ENCODE assay signal across 10 mouse cellular contexts in genomic region chr12:84069582-84069981, GRCm38 (mm10). TPM values are rescaled to one million over a fixed set of nuclear protein-coding genes. Genes with fewer than 3 reads are reported as not detected.
DNase-seq lines count a peak whose midpoint lies in the region; ATAC-seq and TF ChIP-seq lines count a peak whose summit lies in the region.
"Not testable (repeated sequence)": the region's sequence is repeated elsewhere in the genome, so short reads cannot be mapped to it uniquely, and the experiment has no call there.
"Had no signal": no experiment of that assay in that cellular context is flagged by ENCODE, and none has a peak within 500 bp of the region (broad histone marks: within the 10 kb centered on the region; RNA-seq: fewer than 3 reads in every experiment).

No protein-coding gene starts in this region.

- not testable (repeated sequence) for H3K9me3 ChIP-seq in hindbrain, embryonic 13.5 days; liver, embryonic 14.5 days (ENCODE audit: control insufficient read depth, low read length); neural tube, embryonic 11.5 days (ENCODE audit: control insufficient read depth, low read length)

- not testable (repeated sequence) for H3K27ac ChIP-seq in cortical plate, adult 2 months (ENCODE audit: insufficient read depth, low read length); hindbrain, embryonic 13.5 days; liver, embryonic 14.5 days; neural tube, embryonic 11.5 days (ENCODE audit: low read depth, low read length)

- TF ChIP-seq POLR2A in cortical plate, adult 2 months (IDR thresholded peaks at IDR 0.05; ENCODE audit: extremely low read depth, insufficient read depth, low read length) = not testable (repeated sequence)

- ATAC-seq in hindbrain, embryonic 13.5 days (ENCODE audit: low FRiP score); liver, embryonic 14.5 days (ENCODE audit: insufficient read depth); neural tube, embryonic 11.5 days (ENCODE audit: insufficient read depth, low FRiP score, low TSS enrichment): not testable (repeated sequence)

- DNase-seq in T-cell, adult 2 months (ENCODE audit: low spot score) = peak; percentile 26
- peak; percentile 34 for DNase-seq in gastrocnemius, postnatal 10 days
- peak; percentile 36 for DNase-seq in layer of hippocampus, adult 11-12 months (ENCODE audit: low spot score)
- DNase-seq in liver, embryonic 14.5 days (ENCODE audit: low read depth in 3 of 3, low spot score in 3 of 3) = not testable (repeated sequence)
- peak; percentile 17 for DNase-seq in neural tube, embryonic 11.5 days (ENCODE audit: low spot score)
- peak; percentile 56 for DNase-seq in testis, postnatal 10 days (ENCODE audit: low spot score)

- H3K4me2 ChIP-seq in hindbrain, embryonic 13.5 days = peak overlapping the region; percentile 60
- H3K4me2 ChIP-seq in liver, embryonic 14.5 days (ENCODE audit: low read depth) = peak overlapping the region; percentile 41
- H3K4me2 ChIP-seq in neural tube, embryonic 11.5 days (ENCODE audit: low read depth) = peak overlapping the region; percentile 52

- H3K4me1 ChIP-seq in cortical plate, adult 2 months (ENCODE audit: control insufficient read depth, insufficient read depth, low read length); hindbrain, embryonic 13.5 days (replicated peaks); liver, embryonic 14.5 days (replicated peaks; ENCODE audit: control insufficient read depth in 2 of 2, insufficient read depth in 2 of 2, low read length in 1 of 2); neural tube, embryonic 11.5 days (ENCODE audit: control insufficient read depth, insufficient read depth, low read length): not testable (repeated sequence)

- peaks cover 43% of the 10 kb centered on the region for H3K27me3 ChIP-seq in hindbrain, embryonic 13.5 days
- H3K27me3 ChIP-seq in liver, embryonic 14.5 days (ENCODE audit: control insufficient read depth, insufficient read depth, low read length) = peaks cover 14% of the 10 kb centered on the region
- peaks cover 22% of the 10 kb centered on the region for H3K27me3 ChIP-seq in neural tube, embryonic 11.5 days (ENCODE audit: control insufficient read depth, insufficient read depth, low read length)

- not testable (repeated sequence) for H3K36me3 ChIP-seq in hindbrain, embryonic 13.5 days; liver, embryonic 14.5 days (replicated peaks; ENCODE audit: control insufficient read depth, insufficient read depth, low read depth); neural tube, embryonic 11.5 days (ENCODE audit: control insufficient read depth, insufficient read depth, low read length)

- H3K4me3 ChIP-seq in cortical plate, adult 2 months (ENCODE audit: insufficient read depth, low read length) = peak overlapping the region; percentile 55
- peak overlapping the region; percentile 43 for H3K4me3 ChIP-seq in hindbrain, embryonic 13.5 days
- peak overlapping the region; percentile 1 to 28 for H3K4me3 ChIP-seq in liver, embryonic 14.5 days (ENCODE audit: insufficient read depth in 1 of 2, low read depth in 2 of 2, low read length in 2 of 2)
- peak overlapping the region; percentile 33 for H3K4me3 ChIP-seq in neural tube, embryonic 11.5 days (ENCODE audit: low read depth, low read length)

- TF ChIP-seq EP300 in liver, embryonic 14.5 days (IDR thresholded peaks at IDR 0.05; ENCODE audit: low read depth) = not testable (repeated sequence)

- TF ChIP-seq CTCF in cortical plate, adult 2 months (IDR thresholded peaks at IDR 0.05; ENCODE audit: extremely low read depth, insufficient read depth, low read length); liver, embryonic 14.5 days (IDR thresholded peaks at IDR 0.05; ENCODE audit: low read depth): not testable (repeated sequence)

- 1% methylated on average over 45 of the region's 52 CpGs for WGBS in hindbrain, embryonic 13.5 days
- 3% methylated on average over 42 of the region's 52 CpGs for WGBS in liver, embryonic 14.5 days (ENCODE audit: insufficient replicate concordance)
- WGBS in neural tube, embryonic 11.5 days = 2% methylated on average over 28 of the region's 52 CpGs

- H3K9ac ChIP-seq in hindbrain, embryonic 13.5 days = peak overlapping the region; percentile 63
- not testable (repeated sequence) for H3K9ac ChIP-seq in liver, embryonic 14.5 days (replicated peaks); neural tube, embryonic 11.5 days (ENCODE audit: low read length)

RNA-seq across cellular contexts. Expression of gene Acot5, which starts 0.5 kb away (rescaled TPM):
- polyA plus RNA-seq in cortical plate, adult 2 months (2012; rRNA removed) = 4.1 and 4.2 TPM in 2 replicates
- total RNA-seq in gastrocnemius, postnatal 10 days (2021) = under 1 TPM; 0.23 TPM
- not detected in 2 replicates for polyA plus RNA-seq in hindbrain, embryonic 13.5 days (2015; fragmentation: Nextera tagmentation; extraction: Ambion mirVana)
- polyA plus RNA-seq in liver, embryonic 14.5 days (2012; rRNA removed) = not detected in 2 replicates
- polyA plus RNA-seq in liver, embryonic 14.5 days (2014; fragmentation: Nextera tagmentation; extraction: Ambion mirVana) = not detected in 2 replicates
- not detected in 2 replicates for polyA plus RNA-seq in neural tube, embryonic 11.5 days (2014; fragmentation: Nextera tagmentation; extraction: Ambion mirVana)
- total RNA-seq: megakaryocyte, adult 5-6 weeks had no signal

RNA-seq across cellular contexts. Expression of gene Acot3, which starts 17.6 kb away (rescaled TPM):
- polyA plus RNA-seq in cortical plate, adult 2 months (2012; rRNA removed) = 1.3 and 1.9 TPM in 2 replicates
- not detected for total RNA-seq in gastrocnemius, postnatal 10 days (2021)
- 0.89 and 0.96 TPM in 2 replicates for polyA plus RNA-seq in hindbrain, embryonic 13.5 days (2015; fragmentation: Nextera tagmentation; extraction: Ambion mirVana)
- polyA plus RNA-seq in liver, embryonic 14.5 days (2012; rRNA removed) = 2.0 and 2.6 TPM in 2 replicates
- 3.7 and 4.4 TPM in 2 replicates for polyA plus RNA-seq in liver, embryonic 14.5 days (2014; fragmentation: Nextera tagmentation; extraction: Ambion mirVana)
- polyA plus RNA-seq in neural tube, embryonic 11.5 days (2014; fragmentation: Nextera tagmentation; extraction: Ambion mirVana) = 0.12 and 0.20 TPM in 2 replicates
- total RNA-seq: gastrocnemius, adult 8-10 months; megakaryocyte, adult 5-6 weeks had no signal

RNA-seq across cellular contexts. Expression of gene Gm49366, which starts 30.8 kb away (rescaled TPM):
- not detected in 2 replicates for polyA plus RNA-seq in cortical plate, adult 2 months (2012; rRNA removed)
- total RNA-seq in gastrocnemius, postnatal 10 days (2021) = not detected
- polyA plus RNA-seq in hindbrain, embryonic 13.5 days (2015; fragmentation: Nextera tagmentation; extraction: Ambion mirVana) = not detected in 2 replicates
- not detected in 2 replicates for polyA plus RNA-seq in liver, embryonic 14.5 days (2012; rRNA removed)
- polyA plus RNA-seq in liver, embryonic 14.5 days (2014; fragmentation: Nextera tagmentation; extraction: Ambion mirVana) = not detected in 2 replicates
- polyA plus RNA-seq in neural tube, embryonic 11.5 days (2014; fragmentation: Nextera tagmentation; extraction: Ambion mirVana) = not detected in 2 replicates
- total RNA-seq: gastrocnemius, adult 8-10 months; megakaryocyte, adult 5-6 weeks had no signal

RNA-seq across cellular contexts. Expression of gene Acot6, which starts 30.9 kb away (rescaled TPM):
- polyA plus RNA-seq in cortical plate, adult 2 months (2012; rRNA removed) = 5.0 TPM in 2 replicates
- total RNA-seq in gastrocnemius, postnatal 10 days (2021) = 1 to 10 TPM; 3.1 to 3.3 TPM
- polyA plus RNA-seq in hindbrain, embryonic 13.5 days (2015; fragmentation: Nextera tagmentation; extraction: Ambion mirVana) = 0.88 and 0.97 TPM in 2 replicates
- polyA plus RNA-seq in liver, embryonic 14.5 days (2012; rRNA removed) = 0.87 and 1.0 TPM in 2 replicates
- 0.48 and 0.77 TPM in 2 replicates for polyA plus RNA-seq in liver, embryonic 14.5 days (2014; fragmentation: Nextera tagmentation; extraction: Ambion mirVana)
- 0.82 and 1.3 TPM in 2 replicates for polyA plus RNA-seq in neural tube, embryonic 11.5 days (2014; fragmentation: Nextera tagmentation; extraction: Ambion mirVana)

RNA-seq across cellular contexts. Expression of gene Acot4, which starts 31.4 kb away (rescaled TPM):
- polyA plus RNA-seq in cortical plate, adult 2 months (2012; rRNA removed) = 1.5 and 1.9 TPM in 2 replicates
- total RNA-seq in gastrocnemius, postnatal 10 days (2021) = under 1 TPM; 0.19 to 0.36 TPM
- polyA plus RNA-seq in hindbrain, embryonic 13.5 days (2015; fragmentation: Nextera tagmentation; extraction: Ambion mirVana) = 0.09 and 0.13 TPM in 2 replicates
- polyA plus RNA-seq in liver, embryonic 14.5 days (2012; rRNA removed) = 4.8 and 5.0 TPM in 2 replicates
- polyA plus RNA-seq in liver, embryonic 14.5 days (2014; fragmentation: Nextera tagmentation; extraction: Ambion mirVana) = 7.9 and 8.4 TPM in 2 replicates
- 0.13 and 0.14 TPM in 2 replicates for polyA plus RNA-seq in neural tube, embryonic 11.5 days (2014; fragmentation: Nextera tagmentation; extraction: Ambion mirVana)
